Mouse (Mus musculus) midbrain, embryonic 12.5 days (tissue): ENCODE data around the gene Iglon5. TPM values are rescaled to one million over a fixed set of nuclear protein-coding genes. Genes with fewer than 3 reads are reported as not detected.

Experiments
- ATAC-seq: fragments of 200-750 bp; cut with Nextera tagmentation; 2 replicates; pipeline ENCODE4 v1.8.0; 2017; ENCODE audit warnings: low read depth, moderate TSS enrichment, moderate library complexity; ENCODE audit not compliant: low FRiP score
- H3K27ac ChIP-seq: fragments of 300-500 bp; sonication (generic); replicated peaks from 2 replicates; pipeline ENCODE4 v1.5.1; 2016; ENCODE audit warnings: mild to moderate bottlenecking
- H3K27me3 ChIP-seq: fragments of 300-500 bp; sonication (generic); 2 replicates; pipeline ENCODE4 v1.6.1; 2016; ENCODE audit warnings: mild to moderate bottlenecking
- H3K36me3 ChIP-seq: fragments of 300-500 bp; sonication (generic); 2 replicates; pipeline ENCODE4 v1.6.1; 2016
- H3K4me1 ChIP-seq: fragments of 300-500 bp; sonication (generic); 2 replicates; pipeline ENCODE4 v1.6.1; 2016
- H3K4me2 ChIP-seq: fragments of 300-500 bp; sonication (generic); replicated peaks from 2 replicates; pipeline ENCODE4 v1.6.1; 2016; ENCODE audit warnings: mild to moderate bottlenecking, moderate library complexity
- H3K4me3 ChIP-seq: fragments of 300-500 bp; sonication (generic); 2 replicates; pipeline ENCODE4 v1.5.1; 2016; ENCODE audit warnings: mild to moderate bottlenecking
- H3K9ac ChIP-seq: fragments of 300-500 bp; sonication (generic); replicated peaks from 2 replicates; pipeline ENCODE4 v1.6.1; 2016; ENCODE audit warnings: mild to moderate bottlenecking, moderate library complexity
- H3K9me3 ChIP-seq: fragments of 300-500 bp; sonication (generic); 2 replicates; pipeline ENCODE4 v1.6.1; 2016; ENCODE audit warnings: mild to moderate bottlenecking
- WGBS: fragments of 180-500 bp; shearing (Covaris S2); methylation state at CpG from one replicate; pipeline ENCODE4 v1.1.7; 2016; 5-methylcytosine and 5-hydroxymethylcytosine counted together
- polyA plus RNA-seq: library from polyadenylated mRNA; unstranded; fragments of >200 nt; fragmentation: Nextera tagmentation; extraction: Ambion mirVana; gene quantifications from 2 replicates; pipeline ENCODE4 v1.2.1, GENCODE M21; 2016

Gene Iglon5
- polyA plus RNA-seq, 1 experiment from 2014 or later, result 3.9 TPM

DNA sequence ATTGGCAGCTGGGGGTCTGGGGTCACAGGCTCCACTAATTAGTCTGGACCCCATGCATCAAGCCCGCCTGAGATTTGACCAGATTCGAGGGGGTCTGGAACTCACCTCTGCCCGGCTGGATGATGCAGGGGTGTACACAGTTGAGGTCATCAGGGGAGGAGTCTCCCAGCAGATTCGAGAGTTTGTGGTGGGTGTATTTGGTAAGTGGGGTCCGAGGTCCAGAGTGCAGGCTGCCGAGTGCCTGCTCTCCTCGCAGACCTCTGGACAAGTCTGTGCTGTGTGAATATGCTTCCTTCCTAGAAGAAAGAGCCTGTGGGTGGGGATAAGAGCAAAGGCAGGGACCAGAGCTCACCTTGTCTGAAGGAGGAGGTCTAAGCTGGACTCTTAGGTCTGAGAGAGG, 25.9 kb downstream of the Iglon5 start:
- Histone ChIP-seq H3K36me3 (no peaks in the 10 kb centered on the region), H3K9me3 (no peaks in the 10 kb centered on the region), H3K27ac (no peak overlapping the region), H3K4me1 (peaks cover 14% of the 10 kb centered on the region), H3K4me3 (no peak overlapping the region), H3K27me3 (peaks cover 40% of the 10 kb centered on the region), H3K9ac (no peak overlapping the region), H3K4me2 (no peak overlapping the region)
- ATAC-seq, result no peak
- 87% methylated on average over 7 of the region's 7 CpGs for WGBS

- Histone ChIP-seq H3K27me3 (peaks cover 37% of the 10 kb centered on the region), H3K9me3 (no peaks in the 10 kb centered on the region), H3K4me2 (no peak within 1 kb of the TSS), H3K4me1 (peaks cover 14% of the 10 kb centered on the region), H3K4me3 (no peak within 1 kb of the TSS), H3K27ac (no peak within 1 kb of the TSS), H3K9ac (no peak within 1 kb of the TSS), H3K36me3 (0 out of 2 replicates have a peak, but pooled peaks cover 1% of the 10 kb centered on the region)
- WGBS, result 71% methylated on average over 4 of the region's 4 CpGs
- ATAC-seq, result no peak
Observed at GRCm38 (mm10) chr7:43462851-43463250, 27.0 kb downstream of the Iglon5 start, which contains the start of gene Vsig10l. Gene Vsig10l (plus strand): TSS chr7:43463151.

DNA sequence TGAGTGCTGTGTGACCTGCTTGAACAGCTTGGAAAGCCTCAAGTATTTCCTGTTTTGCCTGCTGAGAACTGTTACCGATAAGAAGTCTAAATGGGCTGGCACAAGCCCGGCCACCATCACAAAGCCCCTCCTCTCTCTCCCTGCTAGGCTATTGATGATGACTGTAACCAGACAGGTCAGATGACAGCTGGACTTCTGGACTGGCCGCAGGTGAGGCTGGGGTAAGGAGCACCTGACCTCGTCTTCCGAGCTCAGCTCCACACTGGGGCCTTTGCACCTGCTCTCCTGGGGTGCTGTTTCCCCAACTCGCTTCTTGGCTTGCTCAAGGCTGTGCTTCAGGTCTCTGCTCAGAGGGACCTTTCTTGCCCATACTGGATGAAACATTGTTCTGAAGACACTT, 35.5 kb downstream of the Iglon5 start:
- Histone ChIP-seq H3K4me1 (no peaks in the 10 kb centered on the region), H3K9me3 (no peaks in the 10 kb centered on the region), H3K36me3 (peaks cover 51% of the 10 kb centered on the region), H3K4me2 (no peak overlapping the region), H3K27ac (no peak overlapping the region), H3K9ac (no peak overlapping the region), H3K27me3 (no peaks in the 10 kb centered on the region), H3K4me3 (no peak overlapping the region)
- WGBS, result 87% methylated on average over 6 of the region's 6 CpGs
- ATAC-seq, result no peak

DNA sequence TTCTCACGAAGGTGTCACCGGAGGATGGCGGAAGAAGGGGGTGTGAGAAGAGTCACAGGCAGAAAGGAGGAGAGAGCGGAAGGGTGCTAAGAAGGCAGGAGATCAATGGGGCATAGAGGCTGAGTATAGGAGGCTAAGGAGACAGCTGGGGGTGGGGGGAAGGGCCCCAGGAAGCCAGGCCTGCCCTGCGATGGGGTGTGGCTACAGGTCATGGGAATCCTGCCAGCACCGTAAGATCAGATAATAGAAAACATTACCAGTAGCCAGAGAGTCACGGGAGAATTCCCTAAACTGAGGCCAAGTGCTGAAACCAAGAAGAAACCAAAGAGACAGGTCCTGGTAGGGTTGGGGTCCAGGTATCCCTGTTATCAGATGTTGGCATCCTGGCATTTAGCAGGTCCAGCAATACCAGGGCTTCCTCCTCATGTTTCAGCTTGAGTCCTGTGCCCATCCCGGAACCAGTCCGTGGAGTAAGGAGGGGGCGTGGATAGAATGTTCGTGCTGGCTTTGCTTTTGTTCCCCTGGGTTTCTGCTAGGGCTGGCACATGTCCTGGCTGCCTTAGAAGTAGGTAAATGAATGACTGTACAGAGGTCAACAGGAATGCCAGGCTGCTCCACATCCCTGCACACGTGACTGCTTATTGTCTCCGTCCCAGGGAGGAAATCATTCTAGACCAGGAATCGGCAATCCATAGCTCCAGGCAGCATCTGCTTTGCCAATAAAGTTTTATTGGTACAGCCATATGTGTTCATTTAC, 36.1 kb downstream of the Iglon5 start:
- 93% methylated on average over 14 of the region's 14 CpGs for WGBS
- peaks cover 51% of the 10 kb centered on the region for H3K36me3 ChIP-seq
- no peak overlapping the region for H3K9ac ChIP-seq
- no peaks in the 10 kb centered on the region for H3K27me3 ChIP-seq
- no peak overlapping the region for H3K4me3 ChIP-seq
- H3K9me3 ChIP-seq, result no peaks in the 10 kb centered on the region
- no peak overlapping the region for H3K4me2 ChIP-seq
- H3K4me1 ChIP-seq, result no peaks in the 10 kb centered on the region
- no peak for ATAC-seq
- no peak overlapping the region for H3K27ac ChIP-seq

DNA sequence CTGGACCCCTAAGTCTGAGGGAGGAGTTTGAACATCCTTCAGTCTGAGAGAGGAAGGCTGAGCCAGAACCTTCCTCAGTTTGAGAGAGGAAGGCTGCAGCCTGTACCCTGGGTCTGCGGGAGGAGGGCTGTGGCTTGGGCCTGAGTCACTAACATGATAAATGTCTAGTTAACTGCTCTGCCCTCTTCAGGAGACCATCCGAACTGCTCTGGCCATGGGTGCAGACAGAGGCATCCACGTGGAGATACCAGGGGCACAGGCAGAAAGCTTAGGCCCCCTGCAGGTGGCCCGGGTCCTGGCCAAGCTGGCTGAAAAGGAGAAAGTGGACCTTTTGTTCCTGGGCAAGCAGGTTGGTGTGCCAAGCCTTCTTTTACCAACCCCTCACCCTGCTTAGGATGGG, 37.3 kb downstream of the Iglon5 start:
- Histone ChIP-seq H3K4me3 (no peak overlapping the region), H3K4me1 (no peaks in the 10 kb centered on the region), H3K27me3 (no peaks in the 10 kb centered on the region), H3K36me3 (peaks cover 47% of the 10 kb centered on the region), H3K9ac (no peak overlapping the region), H3K4me2 (no peak overlapping the region), H3K9me3 (no peaks in the 10 kb centered on the region), H3K27ac (no peak overlapping the region)
- WGBS, result 38% methylated on average over 4 of the region's 4 CpGs
- no peak for ATAC-seq

- no peak overlapping the region for H3K9ac ChIP-seq
- 95% methylated on average over 11 of the region's 11 CpGs for WGBS
- H3K9me3 ChIP-seq, result no peaks in the 10 kb centered on the region
- ATAC-seq, result no peak; the same call in 1 of the 2 replicates
- H3K4me1 ChIP-seq, result no peaks in the 10 kb centered on the region
- no peak overlapping the region for H3K4me3 ChIP-seq
- no peak overlapping the region for H3K4me2 ChIP-seq
- no peaks in the 10 kb centered on the region for H3K27me3 ChIP-seq
- peaks cover 38% of the 10 kb centered on the region for H3K36me3 ChIP-seq
- no peak overlapping the region for H3K27ac ChIP-seq
Observed at GRCm38 (mm10) chr7:43451726-43452125, 38.1 kb downstream of the Iglon5 start.

- H3K9me3 ChIP-seq, result no peaks in the 10 kb centered on the region
- 95% methylated on average over 2 of the region's 2 CpGs for WGBS
- H3K36me3 ChIP-seq, result peaks cover 22% of the 10 kb centered on the region
- H3K27me3 ChIP-seq, result no peaks in the 10 kb centered on the region
- H3K27ac ChIP-seq, result no peak overlapping the region
- no peak overlapping the region for H3K9ac ChIP-seq
- peaks cover 4% of the 10 kb centered on the region for H3K4me1 ChIP-seq
- no peak overlapping the region for H3K4me2 ChIP-seq
- no peak overlapping the region for H3K4me3 ChIP-seq
- no peak for ATAC-seq
Observed at GRCm38 (mm10) chr7:43449811-43450210, 40.1 kb downstream of the Iglon5 start.

DNA sequence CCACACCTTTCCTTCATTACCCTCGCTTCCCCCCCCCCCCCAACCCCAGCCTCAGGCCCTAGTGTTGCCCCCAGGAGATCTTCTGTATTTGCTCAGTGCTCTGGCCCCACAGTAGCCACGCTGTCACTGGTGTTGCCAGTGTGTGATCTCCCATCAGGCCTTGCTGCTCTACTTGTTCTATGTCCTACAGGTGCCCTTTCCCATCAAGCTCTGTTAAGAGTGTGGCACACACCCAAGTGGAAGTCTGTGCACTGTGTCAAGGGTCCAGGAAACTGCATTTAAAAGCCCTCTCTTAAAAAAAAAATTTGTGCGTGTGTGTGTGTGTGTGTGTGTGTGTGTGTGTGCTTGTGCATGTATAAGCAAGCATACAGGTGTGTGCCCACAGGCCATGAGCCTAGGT, 41.6 kb downstream of the Iglon5 start:
- Histone ChIP-seq H3K36me3 (peaks cover 8% of the 10 kb centered on the region), H3K27me3 (no peaks in the 10 kb centered on the region), H3K9me3 (no peaks in the 10 kb centered on the region), H3K4me3 (no peak overlapping the region), H3K27ac (no peak overlapping the region), H3K4me2 (no peak overlapping the region), H3K4me1 (peaks cover 11% of the 10 kb centered on the region), H3K9ac (no peak overlapping the region)
- WGBS, result 85% methylated on average over 2 of the region's 3 CpGs
- ATAC-seq, result no peak

DNA sequence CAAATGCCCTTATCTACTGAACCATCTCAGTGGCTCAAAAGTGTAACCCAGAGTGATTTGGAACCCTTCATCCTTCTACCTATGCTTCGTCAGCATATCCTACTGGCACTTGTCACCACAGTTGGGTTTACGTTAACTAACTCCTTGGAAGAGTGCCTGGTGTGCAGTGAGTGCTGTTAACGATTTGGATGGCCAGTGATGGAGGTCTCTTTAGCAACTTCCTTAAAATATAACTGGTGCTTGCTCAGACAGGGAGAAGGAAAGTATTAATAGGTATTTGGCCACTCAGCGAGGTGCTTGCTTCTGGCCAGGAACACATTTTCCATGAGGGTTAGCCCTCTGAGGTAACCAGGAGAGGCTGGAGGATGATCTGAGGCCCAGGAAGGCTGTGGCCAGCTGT, 42.1 kb downstream of the Iglon5 start:
- 92% methylated on average over 4 of the region's 4 CpGs for WGBS
- Histone ChIP-seq H3K27ac (no peak overlapping the region), H3K4me2 (no peak overlapping the region), H3K27me3 (no peaks in the 10 kb centered on the region), H3K36me3 (peaks cover 3% of the 10 kb centered on the region), H3K9me3 (no peaks in the 10 kb centered on the region), H3K4me1 (peaks cover 12% of the 10 kb centered on the region), H3K9ac (no peak overlapping the region), H3K4me3 (no peak overlapping the region)
- ATAC-seq, result no peak

GRCm38 (mm10) chr7:43443917-43444293, 46.0 kb downstream of the Iglon5 start, which contains the start of the genes Etfb and Gm45233:
Gene Etfb (plus strand): TSS chr7:43444083.
Gene Gm45233 (plus strand): TSS chr7:43444128.
- H3K9me3 ChIP-seq, result no peaks in the 10 kb centered on the region
- H3K4me3 ChIP-seq, result peak within 1 kb of the TSS; percentile 58
- peaks cover 14% of the 10 kb centered on the region for H3K4me1 ChIP-seq
- H3K9ac ChIP-seq, result peak within 1 kb of the TSS; percentile 60
- peak within 1 kb of the TSS; percentile 81 for H3K4me2 ChIP-seq
- peak within 1 kb of the TSS; percentile 83 for H3K27ac ChIP-seq
- ATAC-seq, result peak; percentile 97
- H3K27me3 ChIP-seq, result 0 out of 2 replicates have a peak, but pooled peaks cover 4% of the 10 kb centered on the region
- no peaks in the 10 kb centered on the region for H3K36me3 ChIP-seq
- WGBS, result under 1% methylated on average over 27 of the region's 27 CpGs

DNA sequence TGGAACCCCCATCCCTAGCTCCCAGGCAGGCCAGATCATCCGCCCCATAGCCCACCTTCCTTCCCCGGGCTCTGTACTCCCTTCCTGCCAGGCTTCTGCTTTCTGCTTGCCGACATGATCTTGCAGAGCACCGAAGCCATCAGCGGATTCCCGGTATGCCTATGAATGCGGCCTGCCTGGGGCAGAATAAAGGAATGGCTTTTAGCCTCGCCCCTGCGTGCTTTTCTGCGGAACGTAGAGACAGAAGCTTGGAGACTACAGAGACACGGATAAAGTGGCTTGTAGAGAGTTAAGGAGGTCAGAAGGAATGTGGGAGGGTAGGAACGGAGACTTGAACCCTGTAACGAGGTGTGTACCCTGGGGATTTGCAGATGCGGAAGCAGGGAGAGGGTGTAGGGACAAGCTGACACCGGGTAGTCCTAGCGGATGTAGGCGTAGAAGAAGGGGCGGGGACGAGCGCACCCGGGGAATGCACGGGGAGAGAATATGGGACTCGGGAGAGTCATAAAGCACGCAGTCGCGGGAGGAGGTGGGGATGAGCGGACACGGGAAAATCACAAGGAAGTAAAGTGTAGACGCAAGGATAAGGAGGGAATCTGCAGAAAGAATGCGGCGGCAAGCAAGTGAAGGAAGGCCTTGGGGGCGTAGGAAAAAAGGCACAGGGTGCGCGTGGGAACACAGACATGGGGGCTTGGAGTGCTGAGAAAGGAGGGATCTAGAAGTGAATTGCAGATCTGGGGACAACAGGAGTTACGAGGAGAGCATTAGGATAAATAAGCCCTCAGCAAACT, 46.6 kb downstream of the Iglon5 start:
- peak overlapping the region; percentile 60 for H3K9ac ChIP-seq
- no peaks in the 10 kb centered on the region for H3K36me3 ChIP-seq
- peak overlapping the region; percentile 81 for H3K4me2 ChIP-seq
- H3K27me3 ChIP-seq, result 0 out of 2 replicates have a peak, but pooled peaks cover 4% of the 10 kb centered on the region
- peaks cover 14% of the 10 kb centered on the region for H3K4me1 ChIP-seq
- ATAC-seq, result peak; percentile 81
- under 1% methylated on average over 36 of the region's 36 CpGs for WGBS
- no peaks in the 10 kb centered on the region for H3K9me3 ChIP-seq
- peak overlapping the region; percentile 58 for H3K4me3 ChIP-seq
- peak overlapping the region; percentile 83 for H3K27ac ChIP-seq

- 11% methylated on average over 9 of the region's 9 CpGs for WGBS
- peak overlapping the region; percentile 83 for H3K27ac ChIP-seq
Observed at GRCm38 (mm10) chr7:43442684-43443083, 47.2 kb downstream of the Iglon5 start.

More at GRCm38 (mm10) chr7:43442684-43443083, 47.2 kb downstream of the Iglon5 start:
- no peaks in the 10 kb centered on the region for H3K36me3 ChIP-seq
- H3K4me3 ChIP-seq, result peak overlapping the region; percentile 58
- peaks cover 14% of the 10 kb centered on the region for H3K4me1 ChIP-seq
- ATAC-seq, result no peak
- no peaks in the 10 kb centered on the region for H3K9me3 ChIP-seq
- peak overlapping the region; percentile 60 for H3K9ac ChIP-seq
- H3K4me2 ChIP-seq, result peak overlapping the region; percentile 81
- H3K27me3 ChIP-seq, result 0 out of 2 replicates have a peak, but pooled peaks cover 4% of the 10 kb centered on the region
